Mouse (Mus musculus) induced T-regulatory cell, adult 2 months (primary cell): ENCODE data around the gene Olfr298.

Experiments
- DNase-seq: peaks from one replicate; pipeline ENCODE4 v3.0.0-alpha.2; 2012; ENCODE audit warnings: low read depth

Olfr298 gene

GRCm38 (mm10) chr7:86492384-86492783 is at the start of gene Olfr298:
Gene Olfr298, minus strand, starts transcription at chr7:86492484.
- DNase-seq = no peak

GRCm38 (mm10) chr7:86519668-86520067 is 27.4 kb upstream of the Olfr298 start, which contains the start of gene Olfr297:
Gene Olfr297, plus strand, starts transcription at chr7:86519968.
- DNase-seq = no peak

DNA sequence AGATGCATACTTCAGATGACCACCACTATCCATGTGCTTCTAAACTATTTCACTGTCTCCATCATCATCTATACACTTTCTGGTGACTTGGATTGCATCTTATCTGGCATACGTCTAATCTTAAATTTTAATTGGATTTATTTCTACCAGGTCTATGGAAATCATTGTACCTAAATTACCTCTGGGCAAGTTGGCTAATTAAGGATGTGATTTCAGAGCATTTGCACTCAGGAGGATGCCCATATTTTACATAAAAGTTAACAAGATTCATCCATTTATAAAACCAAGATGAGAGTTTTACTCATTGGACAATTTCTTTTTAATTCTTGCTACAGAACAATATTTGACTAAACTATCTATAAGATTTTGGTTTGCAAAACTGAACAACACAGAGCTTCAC is 32.7 kb downstream of the Olfr298 start, which contains the start of gene Olfr299:
Gene Olfr299 (plus strand): TSS at position 301 of the 400 bp plus-strand sequence.
- no peak for DNase-seq
